Mouse (Mus musculus): ENCODE results near the gene Tfap2c. TPM values are rescaled to one million over a fixed set of nuclear protein-coding genes. Genes with fewer than 3 reads are reported as not detected.

The Tfap2c gene
- total RNA-seq, 2 experiments from 2014 or later: not detected

Other genes starting within 250 kb of the Tfap2c start
- gene Fam210b, start 204.0 kb upstream of the Tfap2c start, total RNA-seq (2021): 10 to 100 TPM; 17.5 to 25.9 TPM
- gene Aurka, start 179.1 kb upstream of the Tfap2c start, total RNA-seq (2021): 1 to 10 TPM; 1.1 to 2.5 TPM
- 10 to 100 TPM; 33.2 to 33.4 TPM for gene Cstf1, start 178.9 kb upstream of the Tfap2c start, total RNA-seq (2021)
- gene Cass4, start 155.8 kb upstream of the Tfap2c start, total RNA-seq (2021): under 1 TPM; 0.13 to 0.16 TPM
- 10 to 100 TPM; 75.6 to 81.7 TPM for gene Rtf2, start 109.0 kb upstream of the Tfap2c start, total RNA-seq (2021)
- gene Gcnt7, start 91.0 kb upstream of the Tfap2c start, total RNA-seq (2021): not detected
- gene Fam209, start 77.1 kb upstream of the Tfap2c start, total RNA-seq (2021): not detected